Mouse (Mus musculus) ES-CJ7 (cell line): ENCODE data around the gene Dennd1b.

ENCODE experiments used
- DNase-seq: peaks from one replicate; pipeline ENCODE4 v3.0.0; 2011; ENCODE audit warnings: low read depth, low spot score

The Dennd1b gene

DNA sequence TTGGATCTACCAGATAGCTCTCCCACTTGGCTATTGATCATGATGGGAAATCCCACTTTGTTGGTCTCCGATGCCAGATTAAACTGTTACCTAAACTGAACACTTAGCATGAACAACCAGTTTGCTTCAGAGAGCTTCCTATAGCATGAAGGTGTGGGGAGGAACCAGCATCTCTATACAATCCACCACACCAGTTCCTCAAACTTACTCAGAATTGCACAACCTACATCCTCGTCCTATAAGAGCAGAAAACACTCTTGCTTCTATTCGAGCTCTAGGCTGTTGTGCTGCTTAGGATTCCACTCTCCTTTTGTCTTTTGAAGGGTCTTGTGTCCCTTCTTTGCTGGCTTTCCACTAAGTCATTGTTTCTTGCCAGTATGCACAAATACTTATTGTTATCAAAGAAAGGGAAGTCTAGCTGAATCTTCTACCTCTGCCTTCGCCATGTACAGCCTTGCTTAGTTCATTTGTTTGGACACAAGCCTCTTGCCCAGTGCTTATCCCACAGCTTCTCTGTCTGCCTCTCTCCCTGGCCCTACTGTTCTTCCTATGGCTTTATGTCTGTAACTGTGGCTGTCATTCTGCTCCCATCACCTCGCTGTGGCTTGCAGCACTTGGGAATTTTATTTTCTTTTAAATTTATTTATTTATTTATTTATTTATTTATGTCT, 52.0 kb downstream of the Dennd1b start:
- no peak for DNase-seq

DNA sequence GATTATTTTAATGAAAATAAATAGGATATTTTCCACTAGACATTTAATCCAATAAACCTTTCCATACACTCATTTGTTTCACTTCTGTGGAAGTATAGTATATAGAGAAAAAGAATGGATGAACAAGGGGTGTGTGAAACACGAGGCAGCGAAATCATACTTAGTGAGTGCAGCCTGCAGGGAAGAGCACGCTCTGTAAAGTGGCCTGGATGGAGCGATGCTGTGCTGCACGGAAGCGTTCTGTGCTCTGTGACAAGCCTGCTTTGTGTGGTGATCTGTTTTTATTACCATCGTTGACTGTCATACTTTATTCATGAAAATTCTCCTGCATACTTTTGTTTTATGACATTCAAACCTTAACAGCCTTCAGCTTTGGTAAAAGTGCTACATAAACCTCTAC, 58.1 kb downstream of the Dennd1b start:
- DNase-seq, result no peak

DNA sequence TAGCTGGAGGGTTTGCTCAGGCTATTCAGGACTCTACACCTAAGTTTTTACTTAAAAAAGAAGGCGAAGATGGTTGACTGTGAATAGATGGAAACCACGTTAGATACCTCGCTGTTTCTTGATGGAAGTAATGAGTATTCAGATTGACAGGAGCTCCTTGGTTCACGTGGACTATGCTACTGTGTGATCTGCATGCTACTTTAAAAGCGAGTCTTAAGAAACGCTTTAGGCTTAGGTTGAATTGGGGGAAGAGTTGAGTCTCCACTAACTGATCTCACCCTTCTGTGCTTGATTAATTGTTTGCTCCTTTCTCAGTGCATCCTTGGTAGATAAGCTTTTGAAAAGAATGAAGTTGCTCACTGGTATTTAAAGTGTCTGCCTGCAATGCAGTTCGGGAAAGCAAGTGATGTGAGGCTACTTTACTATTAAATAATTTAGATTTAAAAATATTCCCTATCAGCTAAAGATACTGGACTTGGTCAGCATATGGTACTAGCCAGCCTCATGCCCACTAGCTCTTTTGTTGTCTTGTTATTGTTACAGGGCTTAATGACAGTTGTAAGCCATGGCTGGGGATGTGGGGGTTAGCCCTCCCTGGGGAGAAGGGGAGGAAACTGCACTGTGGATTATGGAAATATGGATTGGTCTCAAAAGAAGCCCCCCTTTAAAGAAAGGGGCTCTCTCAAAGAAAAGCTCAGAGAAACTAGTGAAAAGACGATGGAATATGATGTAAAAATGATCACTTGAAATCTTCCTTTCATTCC, 62.8 kb downstream of the Dennd1b start:
- no peak for DNase-seq

- DNase-seq, result no peak
These were observed 66.3 kb downstream of the Dennd1b start for GRCm38 (mm10) chr1:139029521-139029920.

DNA sequence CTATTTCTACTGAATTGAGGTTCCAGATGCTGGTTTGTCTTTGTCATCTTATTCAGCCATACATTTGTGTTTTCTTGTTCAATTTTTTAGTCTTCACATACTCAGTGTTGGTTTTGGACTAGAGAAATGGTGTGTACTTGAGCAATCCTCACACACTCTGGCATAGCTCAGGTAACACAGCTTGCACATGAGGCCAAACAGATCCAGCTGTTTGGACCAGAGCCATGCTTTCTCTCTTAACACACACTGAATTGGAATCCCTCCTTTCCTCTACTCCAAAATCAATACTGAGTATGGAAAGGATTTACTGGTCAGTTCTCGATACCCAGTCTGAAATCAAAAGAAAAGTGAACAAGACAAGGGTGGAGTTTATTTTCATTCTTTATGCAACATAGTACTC, 69.2 kb downstream of the Dennd1b start:
- DNase-seq, result no peak

- DNase-seq, result no peak
These were observed 71.9 kb downstream of the Dennd1b start for GRCm38 (mm10) chr1:139035141-139035540.

GRCm38 (mm10) chr1:139036302-139036701, 73.1 kb downstream of the Dennd1b start:
- DNase-seq, result no peak

DNA sequence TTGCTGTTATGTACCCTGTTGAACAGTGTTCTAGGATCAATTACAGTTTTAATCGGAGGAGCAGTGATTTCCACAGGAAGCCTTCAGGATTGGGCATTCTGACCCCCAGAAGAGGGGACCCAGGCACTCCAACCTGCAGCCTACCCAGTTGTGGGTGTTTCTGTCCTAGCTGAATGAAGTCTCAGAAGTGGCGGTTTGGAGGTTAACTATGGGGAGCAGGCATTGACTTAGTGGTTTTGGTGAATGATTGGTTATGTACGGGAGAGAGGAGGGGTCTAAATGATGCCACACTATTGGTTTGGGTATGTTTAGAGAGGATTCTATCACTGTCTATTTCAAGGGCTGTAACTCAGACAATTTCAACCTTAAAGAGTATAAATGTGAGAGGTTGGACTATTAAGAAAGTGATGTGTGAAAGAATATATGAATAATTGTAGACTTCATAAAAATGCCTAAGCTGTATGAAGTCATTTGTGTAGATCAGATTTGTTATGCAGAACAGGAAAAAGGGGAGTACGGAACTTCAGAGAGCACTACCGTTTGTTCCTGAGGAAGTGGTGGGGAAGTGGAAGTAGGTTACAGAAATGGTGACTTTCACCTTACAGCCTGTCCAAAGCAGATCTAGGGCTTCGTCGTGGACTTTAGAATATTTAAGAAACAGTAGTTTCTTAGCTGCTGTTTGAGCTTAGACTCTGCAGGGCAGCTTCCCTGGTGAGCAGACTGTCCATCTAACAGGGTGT, 73.7 kb downstream of the Dennd1b start:
- DNase-seq, result no peak

GRCm38 (mm10) chr1:139038074-139038473, 74.8 kb downstream of the Dennd1b start:
- DNase-seq, result no peak

DNA sequence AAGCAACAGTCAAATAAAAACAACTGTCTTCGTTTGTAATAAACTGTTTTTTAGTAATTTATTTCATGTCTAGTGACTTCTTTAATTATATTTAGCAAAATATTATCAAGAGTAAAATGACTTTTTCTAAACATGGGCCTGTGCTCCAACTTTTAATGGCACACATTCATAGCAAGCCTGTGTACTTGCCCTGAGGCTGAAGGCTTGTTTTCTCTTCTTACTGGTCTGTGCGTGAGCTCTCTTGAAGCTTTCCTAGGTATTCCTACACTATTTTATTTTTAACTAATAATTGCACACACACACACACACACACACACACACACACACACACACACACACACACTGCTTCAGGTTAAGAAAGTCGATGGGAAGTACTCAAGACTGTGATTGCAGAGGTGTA, 75.4 kb downstream of the Dennd1b start:
- no peak for DNase-seq

DNA sequence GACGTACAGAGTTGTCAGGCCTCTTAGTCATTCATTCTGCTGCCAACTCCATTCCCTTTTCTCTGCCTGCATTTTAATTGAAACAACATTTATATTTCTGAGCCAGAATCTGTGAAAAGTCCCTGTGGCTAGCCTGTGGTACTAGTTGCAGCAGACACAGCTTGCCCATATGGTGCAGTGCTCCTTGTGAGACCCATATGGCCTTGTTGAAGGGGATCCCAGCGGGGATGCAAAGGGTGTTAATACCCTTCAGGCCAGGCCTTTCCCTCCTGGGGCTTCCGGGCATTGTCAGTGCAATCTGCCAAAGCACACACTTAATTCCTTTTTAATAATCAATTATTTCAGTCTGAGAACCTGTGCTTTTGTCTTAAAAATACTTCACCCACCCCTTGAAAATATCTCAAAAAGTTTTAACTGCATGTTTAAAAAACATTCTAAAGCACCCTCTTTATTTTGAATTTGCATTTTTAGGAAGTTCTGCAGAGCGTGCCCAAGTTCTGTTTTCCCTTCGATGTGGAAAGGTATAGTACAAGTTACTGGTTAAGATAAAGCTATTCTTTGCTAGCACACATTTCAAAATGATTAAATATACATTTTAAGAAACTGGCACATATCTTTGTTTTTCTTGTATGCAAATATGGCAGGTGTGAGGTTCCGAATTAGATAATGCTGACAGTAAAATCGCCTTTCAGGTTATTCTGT, 76.4 kb downstream of the Dennd1b start:
- DNase-seq, result no peak

- no peak for DNase-seq
These were observed 85.8 kb downstream of the Dennd1b start for GRCm38 (mm10) chr1:139049075-139049474.

- no peak for DNase-seq
These were observed 86.7 kb downstream of the Dennd1b start for GRCm38 (mm10) chr1:139049881-139050472.

GRCm38 (mm10) chr1:139053003-139053402, 89.8 kb downstream of the Dennd1b start:
- DNase-seq, result no peak

DNA sequence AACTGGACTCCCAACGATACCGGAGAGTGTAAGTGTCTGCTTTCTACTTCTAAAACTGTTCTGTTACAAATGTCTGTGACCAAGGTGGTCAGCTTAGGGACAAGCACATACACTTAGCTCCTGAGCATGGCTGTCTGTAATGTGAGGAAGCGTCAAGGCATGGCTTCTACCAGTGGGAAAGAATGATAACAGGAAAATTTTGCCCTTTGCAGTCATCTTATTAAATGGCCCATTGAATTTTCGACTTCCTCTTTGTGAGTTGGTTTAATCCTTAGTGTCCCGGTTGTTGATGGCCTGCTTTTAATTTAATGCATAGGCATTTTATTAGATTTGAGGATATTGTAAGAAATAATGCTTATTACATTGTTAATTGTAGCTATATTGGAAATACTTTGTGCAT, 97.1 kb downstream of the Dennd1b start:
- DNase-seq, result no peak

DNA sequence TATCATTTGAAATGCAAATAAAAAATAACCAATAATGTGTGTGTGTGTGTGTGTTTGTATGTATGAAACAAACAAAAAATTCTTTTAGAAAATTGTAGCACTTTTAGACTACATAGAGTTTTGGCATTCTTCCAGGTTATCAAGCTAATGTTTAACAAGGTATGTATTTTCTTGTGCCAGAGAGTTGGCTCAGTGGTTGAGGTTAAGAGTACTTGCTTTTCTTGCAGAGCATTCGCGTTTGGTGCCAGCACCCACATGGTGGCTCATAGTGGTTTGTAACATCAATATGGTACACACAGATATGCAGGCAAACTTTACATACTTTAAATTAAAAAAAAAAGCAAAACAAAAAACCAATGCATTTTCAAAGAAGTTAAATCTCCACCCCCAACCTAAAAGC, 101.5 kb downstream of the Dennd1b start:
- DNase-seq, result no peak

GRCm38 (mm10) chr1:139067210-139067609, 104.0 kb downstream of the Dennd1b start:
- DNase-seq, result no peak

DNA sequence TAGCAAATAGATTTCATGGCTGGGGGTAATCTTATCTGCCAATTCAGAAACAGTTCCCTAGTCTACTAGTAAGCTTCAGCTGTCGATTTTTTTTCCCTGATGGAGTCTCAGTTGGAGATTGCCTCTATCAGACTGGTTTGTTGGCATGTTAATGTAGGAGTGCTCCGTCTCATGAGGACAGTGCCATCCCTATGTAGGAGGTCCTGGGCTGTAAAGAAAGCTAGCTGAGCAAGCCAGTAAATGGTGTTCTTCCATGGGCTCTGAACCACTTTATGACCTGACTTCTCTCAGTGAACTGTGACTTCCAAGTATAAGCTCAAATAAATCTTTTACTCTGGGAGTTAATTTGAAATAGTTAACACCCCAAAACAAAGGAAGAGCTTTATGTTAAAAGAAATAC, 107.8 kb downstream of the Dennd1b start:
- DNase-seq, result no peak

- no peak for DNase-seq
These were observed 112.4 kb downstream of the Dennd1b start for GRCm38 (mm10) chr1:139075671-139076070.

DNA sequence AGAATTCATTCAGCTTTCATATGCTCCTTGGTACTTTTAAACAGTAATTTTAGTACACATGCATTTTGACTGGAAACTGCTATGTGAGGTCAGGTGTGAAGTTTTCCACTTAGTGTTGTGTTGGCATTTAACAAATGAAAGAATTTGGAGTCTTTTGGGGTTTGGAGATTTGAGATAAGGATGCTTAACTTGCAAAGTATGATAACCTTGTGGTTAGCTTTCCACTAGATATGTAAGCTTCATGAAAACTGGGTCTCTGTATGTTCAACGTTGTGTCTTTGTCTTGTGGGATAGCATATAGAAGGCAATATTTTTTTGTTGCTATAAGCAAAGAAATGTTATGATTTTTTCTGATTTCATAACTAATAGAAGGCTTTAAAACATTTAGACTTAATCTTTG, 114.8 kb downstream of the Dennd1b start:
- DNase-seq, result no peak

DNA sequence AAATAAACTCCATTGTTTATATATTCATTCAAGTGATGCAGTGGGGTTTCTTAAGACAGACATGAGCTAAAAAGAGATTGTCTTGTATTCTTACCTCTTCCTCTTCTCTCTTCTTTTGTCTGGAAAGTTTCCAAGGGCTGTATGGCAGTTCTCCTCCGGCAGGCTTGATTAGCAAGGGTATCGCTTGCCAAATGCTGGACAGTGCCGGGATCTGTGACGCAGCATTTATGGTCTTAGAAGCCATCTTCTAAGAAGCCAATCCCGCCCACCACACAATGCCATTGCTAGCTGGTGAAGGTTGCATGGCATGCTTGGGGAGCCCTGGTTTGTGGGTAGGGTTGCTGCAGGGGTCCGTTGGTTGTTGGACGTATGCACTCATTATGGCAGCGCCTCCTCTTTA, 115.8 kb downstream of the Dennd1b start:
- DNase-seq, result no peak

- no peak for DNase-seq
These were observed 116.3 kb downstream of the Dennd1b start for GRCm38 (mm10) chr1:139079523-139079922.
